Mouse (Mus musculus) olfactory bulb, adult 2 months (tissue): ENCODE results near the gene Serpina3g.

Source experiments
- CTCF ChIP-seq: fragments of 200-500 bp; IDR thresholded peaks from 2 replicates; pipeline ENCODE4 v1.5.1; 2012; ENCODE audit warnings: low read depth, mild to moderate bottlenecking, low read length, moderate library complexity; ENCODE audit not compliant: insufficient read depth
- POLR2A ChIP-seq: fragments of 200-500 bp; IDR thresholded peaks from 2 replicates; pipeline ENCODE4 v1.6.1; 2012; ENCODE audit warnings: mild to moderate bottlenecking, low read depth, low read length, moderate library complexity; ENCODE audit not compliant: insufficient read depth

- TF ChIP-seq POLR2A (no peak), CTCF (no peak)
These were observed 42.4 kb downstream of the Serpina3g start for GRCm38 (mm10) chr12:104278216-104279055.
